8 mouse cellular contexts compared by ENCODE assay signal in the genomic region with DNA sequence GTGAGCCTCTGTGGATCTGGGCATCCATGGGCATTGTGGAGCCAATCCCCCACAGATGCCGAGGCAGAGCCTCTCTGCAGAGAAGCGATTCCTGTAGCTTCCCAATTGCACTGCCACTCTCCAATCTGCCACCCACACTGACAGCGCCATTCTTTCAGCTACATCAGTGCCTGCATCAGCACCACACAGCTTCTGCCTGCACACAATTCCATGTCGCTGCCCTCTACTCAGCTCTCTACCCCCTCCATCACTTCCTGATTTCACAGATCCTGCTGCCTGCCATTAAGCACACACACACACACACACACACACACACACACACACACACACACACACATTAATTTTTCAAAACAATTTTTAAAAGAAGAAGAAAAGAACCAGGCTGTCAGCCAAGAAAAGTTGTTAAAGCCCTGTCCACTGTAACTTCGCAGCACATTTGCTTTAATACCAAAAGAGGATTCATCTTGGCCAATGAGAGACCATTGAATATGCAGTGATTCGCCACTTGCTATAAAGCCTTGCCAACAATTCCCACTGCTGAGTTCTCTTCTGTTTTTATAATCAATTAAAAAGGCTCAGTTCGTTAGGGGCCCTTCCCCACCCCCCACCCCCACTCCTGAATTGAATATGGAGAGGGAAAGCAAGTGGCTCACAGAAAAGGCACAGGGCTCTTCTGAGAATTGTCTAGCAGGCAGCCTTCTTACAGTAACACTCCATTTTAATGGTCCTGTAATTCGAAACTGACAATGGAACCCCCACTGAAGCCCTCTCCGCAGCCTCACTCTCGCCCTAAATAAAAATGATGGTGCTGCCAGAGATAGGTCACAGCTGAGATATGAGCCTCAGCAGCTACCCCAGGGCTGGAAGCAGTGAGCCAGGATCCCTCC.
DNase-seq lines count a peak whose midpoint lies in the region; ATAC-seq and TF ChIP-seq lines count a peak whose summit lies in the region.

No protein-coding gene starts in this region.

- ATAC-seq in lung, embryonic 14.5 days (ENCODE audit: insufficient read depth) = peak; percentile 90

- no peaks in the 10 kb centered on the region for H3K9me3 ChIP-seq in lung, embryonic 14.5 days (ENCODE audit: low read depth, low read length)

- H3K9ac ChIP-seq in lung, embryonic 14.5 days = no peak overlapping the region

- no peaks in the 10 kb centered on the region for H3K4me1 ChIP-seq in lung, embryonic 14.5 days (ENCODE audit: insufficient read depth)

- 23% methylated on average over 10 of the region's 10 CpGs for WGBS in lung, embryonic 14.5 days

- peak overlapping the region; percentile 35 for H3K4me2 ChIP-seq in lung, embryonic 14.5 days

- H3K27me3 ChIP-seq in lung, embryonic 14.5 days (ENCODE audit: insufficient read depth, low read length) = no peaks in the 10 kb centered on the region

- no peak overlapping the region for H3K27ac ChIP-seq in lung, embryonic 14.5 days (ENCODE audit: low read depth)

- peak; percentile 74 for DNase-seq in lung, embryonic 14.5 days
- DNase-seq in lung, postnatal 25 days (ENCODE audit: low spot score) = no peak
- DNase-seq in frontal cortex, postnatal 10 days (ENCODE audit: low spot score in 2 of 2) = peak; percentile 18 to 22
- DNase-seq in layer of hippocampus, postnatal 14 days (ENCODE audit: low spot score in 2 of 2) = peak; percentile 35 to 59
- peak; percentile 47 to 53 for DNase-seq in right cerebral cortex, adult 2 months (ENCODE audit: low spot score in 2 of 2)
- no peak for DNase-seq in spleen, postnatal 4 days (ENCODE audit: low spot score in 2 of 2)
- DNase-seq in spleen, postnatal 10 days (ENCODE audit: low spot score in 2 of 2) = no peak
- no peak for DNase-seq in gastrocnemius, postnatal 25 days

- H3K36me3 ChIP-seq in lung, embryonic 14.5 days (ENCODE audit: insufficient read depth) = no peaks in the 10 kb centered on the region

- no peak for TF ChIP-seq CTCF in lung, embryonic 14.5 days (IDR thresholded peaks at IDR 0.05; ENCODE audit: low read depth)

- no peak overlapping the region for H3K4me3 ChIP-seq in lung, embryonic 14.5 days (ENCODE audit: low read depth, low read length)

Comparison
In these comparisons a context has a peak if more than half of its experiments do, and no peak if none do; other contexts are left out.
1. DNase-seq: peak in lung, embryonic 14.5 days (single experiment), frontal cortex, postnatal 10 days (2 of 2), layer of hippocampus, postnatal 14 days (2 of 2) and right cerebral cortex, adult 2 months (2 of 2); none in lung, postnatal 25 days (single experiment), spleen, postnatal 4 days (0 of 2), spleen, postnatal 10 days (0 of 2) and gastrocnemius, postnatal 25 days (single experiment).